Mouse (Mus musculus): ENCODE measurements around the gene C1ra. TPM values are rescaled to one million over a fixed set of nuclear protein-coding genes. Genes with fewer than 3 reads are reported as not detected.

C1ra gene
- polyA plus RNA-seq, 1 experiment = 1.9 TPM

GRCm38 (mm10) chr6:124487509-124487908 is 24.7 kb upstream of the C1ra start:
- Histone ChIP-seq H3K4me3 (no peak overlapping the region), H3K4me2 (ENCODE audit: low read depth) (no peak overlapping the region), H3ac (ENCODE audit: control insufficient read depth, insufficient read length) (no peak overlapping the region), H3K27me3 (ENCODE audit: control insufficient read depth, insufficient read depth, insufficient read length) (no peaks in the 10 kb centered on the region), H3K36me3 (ENCODE audit: control insufficient read depth, insufficient read depth) (no peaks in the 10 kb centered on the region), H3K79me2 (ENCODE audit: control insufficient read depth, insufficient read depth) (no peaks in the 10 kb centered on the region)
- no peak for TF ChIP-seq SRF (IDR thresholded peaks at IDR 0.05; ENCODE audit: control insufficient read depth, insufficient read length, low read depth)
- no peak for TF ChIP-seq MAX (IDR thresholded peaks at IDR 0.05; ENCODE audit: low read depth)
- TF ChIP-seq POLR2A (IDR thresholded peaks at IDR 0.05; ENCODE audit: insufficient read length, low read depth) = no peak
- TF ChIP-seq USF1 (IDR thresholded peaks at IDR 0.05; ENCODE audit: low read depth) = no peak
- no peak for TF ChIP-seq TCF3 (IDR thresholded peaks at IDR 0.05; ENCODE audit: insufficient read length, low read depth)
- no peak for TF ChIP-seq E2F4 (IDR thresholded peaks at IDR 0.05; ENCODE audit: insufficient read depth)

- no peak overlapping the region for H3K4me3 ChIP-seq
- H3K36me3 ChIP-seq (ENCODE audit: control insufficient read depth, insufficient read depth) = no peaks in the 10 kb centered on the region
- H3K4me2 ChIP-seq (ENCODE audit: low read depth) = no peak overlapping the region
- H3ac ChIP-seq (ENCODE audit: control insufficient read depth, insufficient read length) = no peak overlapping the region
- TF ChIP-seq TCF3 (IDR thresholded peaks at IDR 0.05; ENCODE audit: insufficient read length, low read depth) = no peak
- no peak for TF ChIP-seq REST (IDR thresholded peaks at IDR 0.05; ENCODE audit: insufficient read depth, insufficient read length)
- no peak for TF ChIP-seq CEBPB (IDR thresholded peaks at IDR 0.05; ENCODE audit: insufficient read depth, poor library complexity, severe bottlenecking)
- no peak for TF ChIP-seq MYOG (IDR thresholded peaks at IDR 0.05; ENCODE audit: control insufficient read depth in 1 of 3, insufficient read depth in 1 of 3, insufficient read length in 2 of 3, low read depth in 2 of 3)
- TF ChIP-seq POLR2AphosphoS2 (IDR thresholded peaks at IDR 0.05; ENCODE audit: insufficient read length, low read depth) = no peak
- TF ChIP-seq TCF12 (IDR thresholded peaks at IDR 0.05; ENCODE audit: insufficient read depth, poor library complexity, severe bottlenecking) = no peak
- no peak for TF ChIP-seq SRF (IDR thresholded peaks at IDR 0.05; ENCODE audit: control insufficient read depth, insufficient read length, low read depth)
- no peak for TF ChIP-seq POLR2A (IDR thresholded peaks at IDR 0.05; ENCODE audit: insufficient read length, low read depth)
- no peak for TF ChIP-seq MYOD1 (IDR thresholded peaks at IDR 0.05; ENCODE audit: control insufficient read depth in 1 of 3, insufficient read length in 2 of 3, low read depth in 2 of 3)
- TF ChIP-seq USF1 (IDR thresholded peaks at IDR 0.05; ENCODE audit: low read depth) = no peak
- no peak for TF ChIP-seq MAX (IDR thresholded peaks at IDR 0.05; ENCODE audit: low read depth)
- no peak for TF ChIP-seq E2F4 (IDR thresholded peaks at IDR 0.05; ENCODE audit: insufficient read depth)
- no peaks in the 10 kb centered on the region for H3K27me3 ChIP-seq (ENCODE audit: control insufficient read depth, insufficient read depth, insufficient read length)
- H3K79me2 ChIP-seq (ENCODE audit: control insufficient read depth, insufficient read depth) = no peaks in the 10 kb centered on the region
These were observed 23.3 kb upstream of the C1ra start for GRCm38 (mm10) chr6:124488952-124489351.

GRCm38 (mm10) chr6:124491427-124491826 is 20.8 kb upstream of the C1ra start:
- Histone ChIP-seq H3K4me3 (no peak overlapping the region), H3K27me3 (ENCODE audit: control insufficient read depth, insufficient read depth, insufficient read length) (no peaks in the 10 kb centered on the region), H3K79me2 (ENCODE audit: control insufficient read depth, insufficient read depth) (no peaks in the 10 kb centered on the region), H3K4me2 (ENCODE audit: low read depth) (no peak overlapping the region), H3ac (ENCODE audit: control insufficient read depth, insufficient read length) (no peak overlapping the region), H3K36me3 (ENCODE audit: control insufficient read depth, insufficient read depth) (no peaks in the 10 kb centered on the region)
- TF ChIP-seq POLR2A (IDR thresholded peaks at IDR 0.05; ENCODE audit: insufficient read length, low read depth) = no peak
- TF ChIP-seq SRF (IDR thresholded peaks at IDR 0.05; ENCODE audit: control insufficient read depth, insufficient read length, low read depth) = no peak
- TF ChIP-seq REST (IDR thresholded peaks at IDR 0.05; ENCODE audit: insufficient read depth, insufficient read length) = no peak
- TF ChIP-seq TCF3 (IDR thresholded peaks at IDR 0.05; ENCODE audit: insufficient read length, low read depth) = no peak
- no peak for TF ChIP-seq MYOD1 (IDR thresholded peaks at IDR 0.05; ENCODE audit: control insufficient read depth in 1 of 3, insufficient read length in 2 of 3, low read depth in 2 of 3)
- no peak for TF ChIP-seq POLR2AphosphoS2 (IDR thresholded peaks at IDR 0.05; ENCODE audit: insufficient read length, low read depth)
- TF ChIP-seq CEBPB (IDR thresholded peaks at IDR 0.05; ENCODE audit: insufficient read depth, poor library complexity, severe bottlenecking) = no peak
- TF ChIP-seq TCF12 (IDR thresholded peaks at IDR 0.05; ENCODE audit: insufficient read depth, poor library complexity, severe bottlenecking) = no peak
- TF ChIP-seq USF1 (IDR thresholded peaks at IDR 0.05; ENCODE audit: low read depth) = no peak
- TF ChIP-seq E2F4 (IDR thresholded peaks at IDR 0.05; ENCODE audit: insufficient read depth) = no peak
- no peak for TF ChIP-seq MAX (IDR thresholded peaks at IDR 0.05; ENCODE audit: low read depth)

- Histone ChIP-seq H3K4me2 (ENCODE audit: low read depth) (peak within 1 kb of the TSS; percentile 4), H3K4me3 (no peak within 1 kb of the TSS), H3ac (ENCODE audit: control insufficient read depth, insufficient read length) (no peak within 1 kb of the TSS), H3K79me2 (ENCODE audit: control insufficient read depth, insufficient read depth) (no peaks in the 10 kb centered on the region), H3K27me3 (ENCODE audit: control insufficient read depth, insufficient read depth, insufficient read length) (no peaks in the 10 kb centered on the region), H3K36me3 (ENCODE audit: control insufficient read depth, insufficient read depth) (no peaks in the 10 kb centered on the region)
- no peak for TF ChIP-seq TCF3 (IDR thresholded peaks at IDR 0.05; ENCODE audit: insufficient read length, low read depth)
- TF ChIP-seq POLR2A (IDR thresholded peaks at IDR 0.05; ENCODE audit: insufficient read length, low read depth) = no peak
- TF ChIP-seq POLR2AphosphoS2 (IDR thresholded peaks at IDR 0.05; ENCODE audit: insufficient read length, low read depth) = no peak
- no peak for TF ChIP-seq MAX (IDR thresholded peaks at IDR 0.05; ENCODE audit: low read depth)
- no peak for TF ChIP-seq TCF12 (IDR thresholded peaks at IDR 0.05; ENCODE audit: insufficient read depth, poor library complexity, severe bottlenecking)
- TF ChIP-seq E2F4 (IDR thresholded peaks at IDR 0.05; ENCODE audit: insufficient read depth) = no peak
- TF ChIP-seq MYOG (IDR thresholded peaks at IDR 0.05; ENCODE audit: control insufficient read depth in 1 of 3, insufficient read depth in 1 of 3, insufficient read length in 2 of 3, low read depth in 2 of 3) = no peak
- TF ChIP-seq CEBPB (IDR thresholded peaks at IDR 0.05; ENCODE audit: insufficient read depth, poor library complexity, severe bottlenecking) = no peak
- TF ChIP-seq USF1 (IDR thresholded peaks at IDR 0.05; ENCODE audit: low read depth) = no peak
- no peak for TF ChIP-seq REST (IDR thresholded peaks at IDR 0.05; ENCODE audit: insufficient read depth, insufficient read length)
- no peak for TF ChIP-seq SRF (IDR thresholded peaks at IDR 0.05; ENCODE audit: control insufficient read depth, insufficient read length, low read depth)
- TF ChIP-seq MYOD1 (IDR thresholded peaks at IDR 0.05; ENCODE audit: control insufficient read depth in 1 of 3, insufficient read length in 2 of 3, low read depth in 2 of 3) = no peak
These were observed 19.2 kb upstream of the C1ra start, which contains the start of gene C1rl for GRCm38 (mm10) chr6:124492842-124493561. C1rl (plus strand) TSS chr6:124493113.

Data from myocyte (in vitro differentiated cells).